Mouse (Mus musculus) liver, embryonic 11.5 days (tissue): ENCODE data around the gene Polr1a. TPM values are rescaled to one million over a fixed set of nuclear protein-coding genes. Genes with fewer than 3 reads are reported as not detected.
A peak's percentile ranks its signal among the peaks of the same experiment; 100 is the strongest.

Source experiments
- ATAC-seq: fragments of 200-750 bp; cut with Nextera tagmentation; replicated peaks from 2 replicates; pipeline ENCODE4 v1.8.0; 2017; ENCODE audit warnings: moderate number of reproducible peaks, mild to moderate bottlenecking, moderate TSS enrichment, moderate library complexity; ENCODE audit not compliant: low FRiP score
- DNase-seq: peaks from one replicate; pipeline ENCODE4 v3.0.0-alpha.2; 2017; ENCODE audit warnings: low spot score
- H3K27ac ChIP-seq: fragments of 300-500 bp; sonication (generic); 2 replicates; pipeline ENCODE4 v1.5.1; 2014; ENCODE audit warnings: mild to moderate bottlenecking, low read depth, low read length, control low read depth
- H3K27me3 ChIP-seq: fragments of 300-500 bp; sonication (generic); replicated peaks from 2 replicates; pipeline ENCODE4 v1.6.1; 2014; ENCODE audit warnings: low read length, mixed read lengths; ENCODE audit not compliant: control insufficient read depth, insufficient read depth
- H3K36me3 ChIP-seq: fragments of 300-500 bp; sonication (generic); 2 replicates; pipeline ENCODE4 v1.6.1; 2014; ENCODE audit warnings: mild to moderate bottlenecking, low read length, moderate library complexity, mixed read lengths; ENCODE audit not compliant: control insufficient read depth, insufficient read depth
- H3K4me1 ChIP-seq: fragments of 300-500 bp; sonication (generic); replicated peaks from 2 replicates; pipeline ENCODE4 v1.6.1; 2014; ENCODE audit warnings: low read length, mixed read lengths; ENCODE audit not compliant: control insufficient read depth, insufficient read depth
- H3K4me2 ChIP-seq: fragments of 300-500 bp; sonication (generic); 2 replicates; pipeline ENCODE4 v1.6.1; 2014; ENCODE audit warnings: mild to moderate bottlenecking, control low read depth, moderate library complexity
- H3K4me3 ChIP-seq: fragments of 300-500 bp; sonication (generic); 2 replicates; pipeline ENCODE4 v1.5.1; 2014; ENCODE audit warnings: low read depth, low read length, control low read depth
- H3K9ac ChIP-seq: fragments of 300-500 bp; sonication (generic); 2 replicates; pipeline ENCODE4 v1.6.1; 2014; ENCODE audit warnings: low read depth, low read length, control low read depth
- H3K9me3 ChIP-seq: fragments of 300-500 bp; sonication (generic); 2 replicates; pipeline ENCODE4 v1.6.1; 2016; ENCODE audit warnings: low read length, inconsistent platforms, mixed read lengths; ENCODE audit not compliant: control insufficient read depth
- WGBS: fragments of 180-500 bp; shearing (Covaris S2); extraction: QIAGEN DNeasy Blood & Tissue Kit; methylation state at CpG from one replicate; pipeline ENCODE4 v1.1.7; 2014; 5-methylcytosine and 5-hydroxymethylcytosine counted together
- polyA plus RNA-seq: library from polyadenylated mRNA; unstranded; fragments of >200 nt; fragmentation: Nextera tagmentation; extraction: Ambion mirVana; gene quantifications from 2 replicates; pipeline ENCODE4 v1.2.1, GENCODE M21; 2014

The Polr1a gene
- 45.7 and 52.4 TPM in 2 replicates for polyA plus RNA-seq

GRCm38 (mm10) chr6:71908481-71909381, at the start of gene Polr1a, which contains the start of gene Ptcd3:
Gene Polr1a (plus strand): TSS chr6:71909053.
Gene Ptcd3 (minus strand): TSS chr6:71908750.
- Histone ChIP-seq H3K4me1 (peaks cover 29% of the 10 kb centered on the region), H3K9ac (peak within 1 kb of the TSS; percentile 89), H3K4me2 (peak within 1 kb of the TSS; percentile 82), H3K36me3 (peaks cover 12% of the 10 kb centered on the region), H3K27me3 (no peaks in the 10 kb centered on the region), H3K9me3 (no peaks in the 10 kb centered on the region), H3K27ac (peak within 1 kb of the TSS; percentile 70), H3K4me3 (peak within 1 kb of the TSS; percentile 85)
- DNase-seq: peak; percentile 90
- under 1% methylated on average over 58 of the region's 58 CpGs for WGBS
- ATAC-seq: peak; percentile 81

DNA sequence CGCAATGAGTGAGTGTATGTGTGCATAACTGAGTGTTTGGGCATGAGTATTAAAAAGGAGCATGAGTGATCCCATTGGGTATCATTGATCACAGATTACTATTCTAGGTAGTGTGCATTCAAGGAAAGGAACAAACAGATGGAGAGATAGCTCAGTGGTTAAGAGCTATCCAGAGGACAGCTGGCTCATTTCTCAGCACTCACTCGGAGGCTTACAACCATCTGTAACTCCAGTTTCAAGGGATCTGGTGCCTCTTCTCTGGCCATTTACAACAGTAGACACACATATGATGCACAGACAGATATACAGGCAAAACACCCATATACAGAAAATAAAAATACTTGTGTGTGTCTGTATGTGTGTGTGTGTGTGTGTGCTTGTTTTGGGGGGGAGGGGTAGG, 41.1 kb upstream of the Polr1a start:
- no peaks in the 10 kb centered on the region for H3K4me1 ChIP-seq
- no peaks in the 10 kb centered on the region for H3K9me3 ChIP-seq
- DNase-seq (no peak), ATAC-seq (no peak)
- H3K4me2 ChIP-seq: no peak overlapping the region
- no peak overlapping the region for H3K27ac ChIP-seq
- peaks cover 46% of the 10 kb centered on the region for H3K36me3 ChIP-seq
- no peak overlapping the region for H3K9ac ChIP-seq
- H3K27me3 ChIP-seq: no peaks in the 10 kb centered on the region
- 91% methylated on average over 2 of the region's 2 CpGs for WGBS
- H3K4me3 ChIP-seq: no peak overlapping the region

DNA sequence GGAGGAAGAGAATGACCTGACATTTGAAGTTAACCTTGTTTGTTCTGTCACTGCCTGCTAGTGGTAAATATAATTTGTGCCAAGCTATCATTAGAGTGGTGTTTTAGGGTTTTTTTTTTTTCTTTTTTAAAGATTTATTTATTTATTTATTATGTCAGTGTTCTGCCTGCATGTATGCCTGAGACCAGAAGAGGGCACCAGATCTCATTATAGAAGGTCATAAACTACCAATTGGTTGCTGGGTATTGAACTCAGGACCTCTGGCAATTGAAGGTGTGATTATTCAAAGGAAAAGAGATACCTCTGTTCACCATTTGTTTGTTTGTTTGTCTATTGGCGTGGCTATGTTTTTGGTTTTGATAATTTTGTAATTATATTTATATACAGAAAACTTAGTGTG, 40.0 kb upstream of the Polr1a start:
- no peak overlapping the region for H3K27ac ChIP-seq
- H3K9ac ChIP-seq: no peak overlapping the region
- no peak overlapping the region for H3K4me2 ChIP-seq
- no peak overlapping the region for H3K4me3 ChIP-seq
- H3K9me3 ChIP-seq: no peaks in the 10 kb centered on the region
- ATAC-seq (no peak), DNase-seq (no peak)
- no peaks in the 10 kb centered on the region for H3K4me1 ChIP-seq
- peaks cover 39% of the 10 kb centered on the region for H3K36me3 ChIP-seq
- WGBS: 79% methylated on average over 1 of the region's 1 CpGs
- H3K27me3 ChIP-seq: no peaks in the 10 kb centered on the region

DNA sequence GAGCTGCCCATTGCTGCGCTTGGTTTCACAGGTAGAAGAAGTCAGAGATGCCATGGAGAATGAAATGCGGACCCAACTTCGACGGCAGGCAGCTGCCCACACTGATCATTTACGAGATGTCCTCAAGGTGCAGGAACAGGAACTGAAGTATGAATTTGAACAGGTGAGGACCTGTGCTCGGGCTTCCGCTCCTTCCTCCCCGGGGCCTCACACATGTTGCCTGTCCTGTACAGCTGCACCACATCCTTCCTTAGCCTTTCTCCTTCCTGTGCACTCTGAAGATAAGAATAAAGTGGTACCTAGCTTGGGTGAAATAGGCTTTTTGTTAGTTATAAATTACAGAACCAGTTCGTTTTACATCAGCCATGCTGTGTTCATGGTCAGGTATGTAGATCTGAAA, 37.5 kb upstream of the Polr1a start:
- Histone ChIP-seq H3K4me3 (no peak overlapping the region), H3K27me3 (no peaks in the 10 kb centered on the region), H3K9ac (no peak overlapping the region), H3K4me1 (no peaks in the 10 kb centered on the region), H3K27ac (no peak overlapping the region), H3K9me3 (no peaks in the 10 kb centered on the region), H3K36me3 (peaks cover 43% of the 10 kb centered on the region), H3K4me2 (no peak overlapping the region)
- WGBS: 82% methylated on average over 9 of the region's 9 CpGs
- ATAC-seq (no peak), DNase-seq (no peak)

- Histone ChIP-seq H3K4me3 (no peak overlapping the region), H3K4me2 (no peak overlapping the region), H3K27me3 (no peaks in the 10 kb centered on the region), H3K9me3 (no peaks in the 10 kb centered on the region), H3K9ac (no peak overlapping the region), H3K27ac (no peak overlapping the region), H3K4me1 (no peaks in the 10 kb centered on the region), H3K36me3 (peaks cover 52% of the 10 kb centered on the region)
- DNase-seq: no peak
- WGBS: 92% methylated on average over 3 of the region's 3 CpGs
- ATAC-seq: peak; percentile 46
Observed at GRCm38 (mm10) chr6:71877965-71878760, 30.7 kb upstream of the Polr1a start.

DNA sequence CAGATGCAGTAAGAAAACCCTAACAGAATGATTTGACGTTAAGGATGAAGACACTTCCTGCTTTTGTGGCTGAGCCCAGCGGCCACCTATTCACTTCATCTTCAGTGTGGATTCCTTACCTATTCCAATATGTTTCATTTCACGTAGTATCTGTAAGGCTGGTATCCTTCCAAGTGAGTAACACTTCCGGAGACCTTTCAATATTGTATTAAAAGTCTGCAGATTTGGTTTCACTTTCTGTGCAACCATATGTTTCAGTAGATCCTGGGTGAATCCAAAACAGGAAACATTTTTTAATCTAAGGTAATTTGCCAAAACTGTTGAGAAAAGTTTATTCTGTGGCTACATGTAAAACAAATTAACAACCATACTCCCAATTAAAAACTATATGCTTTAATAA, 15.6 kb upstream of the Polr1a start:
- Histone ChIP-seq H3K27me3 (no peaks in the 10 kb centered on the region), H3K4me1 (no peaks in the 10 kb centered on the region), H3K36me3 (peaks cover 55% of the 10 kb centered on the region), H3K9me3 (no peaks in the 10 kb centered on the region), H3K4me3 (no peak overlapping the region), H3K27ac (no peak overlapping the region), H3K9ac (no peak overlapping the region), H3K4me2 (no peak overlapping the region)
- no peak for ATAC-seq
- WGBS: 88% methylated on average over 4 of the region's 4 CpGs
- DNase-seq: no peak

- peak overlapping the region; percentile 82 for H3K4me2 ChIP-seq
- no peaks in the 10 kb centered on the region for H3K27me3 ChIP-seq
- H3K9me3 ChIP-seq: no peaks in the 10 kb centered on the region
- peaks cover 14% of the 10 kb centered on the region for H3K36me3 ChIP-seq
- peak overlapping the region; percentile 89 for H3K9ac ChIP-seq
- no peak for DNase-seq
- H3K27ac ChIP-seq: no peak overlapping the region
- peak overlapping the region; percentile 85 for H3K4me3 ChIP-seq
- peaks cover 27% of the 10 kb centered on the region for H3K4me1 ChIP-seq
- WGBS: 4% methylated on average over 4 of the region's 4 CpGs
- no peak for ATAC-seq
Observed at GRCm38 (mm10) chr6:71907702-71908235, 1.1 kb upstream of the Polr1a start.

DNA sequence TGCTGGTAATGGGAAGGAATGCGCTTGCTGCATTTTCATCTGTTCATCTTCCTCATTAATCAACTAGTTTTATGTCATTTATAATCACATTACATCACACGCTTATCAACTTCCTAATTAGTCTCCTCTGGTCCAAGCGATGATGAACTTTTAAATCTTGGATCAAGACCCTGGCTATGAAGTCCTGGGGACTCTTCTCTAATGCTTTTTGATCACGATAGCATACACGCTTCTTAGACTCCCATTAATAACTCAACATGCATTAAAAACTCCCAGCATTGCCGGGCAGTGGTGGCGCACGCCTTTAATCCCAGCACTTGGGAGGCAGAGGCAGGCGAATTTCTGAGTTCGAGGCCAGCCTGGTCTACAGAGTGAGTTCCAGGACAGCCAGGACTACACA, 531 bp downstream of the Polr1a start:
- WGBS: 22% methylated on average over 10 of the region's 10 CpGs
- H3K9ac ChIP-seq: peak overlapping the region; percentile 89
- H3K4me2 ChIP-seq: peak overlapping the region; percentile 81
- no peaks in the 10 kb centered on the region for H3K9me3 ChIP-seq
- H3K36me3 ChIP-seq: peaks cover 14% of the 10 kb centered on the region
- DNase-seq (no peak), ATAC-seq (no peak)
- no peaks in the 10 kb centered on the region for H3K27me3 ChIP-seq
- peak overlapping the region; percentile 85 for H3K4me3 ChIP-seq
- H3K27ac ChIP-seq: peak overlapping the region; percentile 32
- H3K4me1 ChIP-seq: peaks cover 29% of the 10 kb centered on the region
